Mouse (Mus musculus) liver, postnatal 0 days (tissue): ENCODE measurements around the gene Gk. TPM values are rescaled to one million over a fixed set of nuclear protein-coding genes. Genes with fewer than 3 reads are reported as not detected.

Source experiments
- ATAC-seq: fragments of 200-750 bp; cut with Nextera tagmentation; 2 replicates; pipeline ENCODE4 v1.8.0; 2017; ENCODE audit warnings: mild to moderate bottlenecking, moderate library complexity
- DNase-seq: peaks from one replicate; pipeline ENCODE4 v3.0.0-alpha.2; 2016
- H3K27ac ChIP-seq: fragments of 300-500 bp; sonication (generic); 2 replicates; pipeline ENCODE4 v1.5.1; 2014; ENCODE audit warnings: antibody characterized with exemption, moderate library complexity, mild to moderate bottlenecking, low read depth
- H3K27me3 ChIP-seq: fragments of 300-500 bp; sonication (generic); 2 replicates; pipeline ENCODE4 v1.6.1; 2014; ENCODE audit warnings: low read length, control low read depth, mixed read lengths; ENCODE audit not compliant: insufficient read depth
- H3K36me3 ChIP-seq: fragments of 300-500 bp; sonication (generic); replicated peaks from 2 replicates; pipeline ENCODE4 v1.6.1; 2014; ENCODE audit warnings: mild to moderate bottlenecking, control low read depth, low read length, moderate library complexity, mixed read lengths; ENCODE audit not compliant: insufficient read depth
- H3K4me1 ChIP-seq: fragments of 300-500 bp; sonication (generic); 2 replicates; pipeline ENCODE4 v1.6.1; 2014; ENCODE audit warnings: antibody characterized with exemption, mild to moderate bottlenecking, control low read depth; ENCODE audit not compliant: insufficient read depth
- H3K4me2 ChIP-seq: fragments of 300-500 bp; sonication (generic); 2 replicates; pipeline ENCODE4 v1.6.1; 2014; ENCODE audit warnings: low read depth, mild to moderate bottlenecking, low read length, moderate library complexity, mixed read lengths
- H3K4me3 ChIP-seq: fragments of 300-500 bp; sonication (generic); 2 replicates; pipeline ENCODE4 v1.5.1; 2014; ENCODE audit warnings: low read depth, low read length
- H3K9ac ChIP-seq: fragments of 300-500 bp; sonication (generic); replicated peaks from 2 replicates; pipeline ENCODE4 v1.6.1; 2014; ENCODE audit warnings: mild to moderate bottlenecking, moderate library complexity
- H3K9me3 ChIP-seq: fragments of 300-500 bp; sonication (generic); 2 replicates; pipeline ENCODE4 v1.6.1; 2016; ENCODE audit warnings: mild to moderate bottlenecking, control low read depth, low read length, mixed read lengths
- CTCF ChIP-seq: sonication (generic); IDR thresholded peaks from 2 replicates; pipeline ENCODE4 v1.5.1; 2016; ENCODE audit warnings: antibody characterized with exemption, low read depth
- EP300 ChIP-seq: IDR thresholded peaks from 2 replicates; pipeline ENCODE4 v1.6.1; 2016; ENCODE audit warnings: antibody characterized with exemption, low read depth, mild to moderate bottlenecking
- WGBS: fragments of 180-500 bp; shearing (Covaris S2); extraction: QIAGEN DNeasy Blood & Tissue Kit; methylation state at CpG from one replicate; pipeline ENCODE4 v1.1.7; 2014; ENCODE audit not compliant: insufficient replicate concordance; 5-methylcytosine and 5-hydroxymethylcytosine counted together
- polyA plus RNA-seq: library from polyadenylated mRNA; unstranded; fragments of >200 nt; fragmentation: Nextera tagmentation; extraction: Ambion mirVana; gene quantifications from 2 replicates; pipeline ENCODE4 v1.2.1, GENCODE M21; 2015

The Gk gene
- polyA plus RNA-seq, 1 experiment from 2014 or later = 56.9 TPM

- Histone ChIP-seq H3K4me3 (no peak overlapping the region), H3K9ac (no peak overlapping the region), H3K36me3 (no peaks in the 10 kb centered on the region), H3K4me2 (no peak overlapping the region), H3K27ac (no peak overlapping the region), H3K9me3 (no peaks in the 10 kb centered on the region), H3K27me3 (no peaks in the 10 kb centered on the region), H3K4me1 (no peaks in the 10 kb centered on the region)
- no peak for DNase-seq
- 45% methylated on average over 1 of the region's 1 CpGs for WGBS
- ATAC-seq = no peak
- TF ChIP-seq CTCF (no peak), EP300 (no peak)
Observed at GRCm38 (mm10) chrX:85682125-85682524, 94.5 kb downstream of the Gk start.

GRCm38 (mm10) chrX:85676808-85677207 is 99.8 kb downstream of the Gk start:
- no peaks in the 10 kb centered on the region for H3K27me3 ChIP-seq
- H3K9me3 ChIP-seq = no peaks in the 10 kb centered on the region
- DNase-seq = peak; percentile 32
- no peak overlapping the region for H3K27ac ChIP-seq
- H3K4me1 ChIP-seq = no peaks in the 10 kb centered on the region
- no peak overlapping the region for H3K4me2 ChIP-seq
- ATAC-seq = no peak
- H3K9ac ChIP-seq = no peak overlapping the region
- WGBS = 14% methylated on average over 7 of the region's 7 CpGs
- H3K4me3 ChIP-seq = no peak overlapping the region
- TF ChIP-seq EP300 (no peak), CTCF (peak; percentile 84)
- no peaks in the 10 kb centered on the region for H3K36me3 ChIP-seq

Other genes with a start within 250 kb of the Gk start
- 2.6 and 3.8 TPM in 2 replicates for gene Tab3, start 202.8 kb downstream of the Gk start, polyA plus RNA-seq
- gene 5430427O19Rik, start 93.5 kb upstream of the Gk start, polyA plus RNA-seq = 0.63 and 0.66 TPM in 2 replicates